Mouse (Mus musculus) urinary bladder, postnatal 36 days (tissue): ENCODE results near the gene Fam53b.

Experiments used
- DNase-seq, 2 experiments: peaks; one replicate each; pipeline ENCODE4 v3.0.0; 2022; ENCODE audit warnings: low spot score in 2 of 2, mixed read lengths in 1 of 2

Fam53b gene

GRCm38 (mm10) chr7:132790447-132791219 lies 23.1 kb downstream of the Fam53b start:
- DNase-seq: peak in 1 of 2 experiments; percentile 65

GRCm38 (mm10) chr7:132788826-132789225 lies 24.9 kb downstream of the Fam53b start:
- DNase-seq: no peak

GRCm38 (mm10) chr7:132787496-132788190 lies 26.0 kb downstream of the Fam53b start:
- no peak for DNase-seq

DNA sequence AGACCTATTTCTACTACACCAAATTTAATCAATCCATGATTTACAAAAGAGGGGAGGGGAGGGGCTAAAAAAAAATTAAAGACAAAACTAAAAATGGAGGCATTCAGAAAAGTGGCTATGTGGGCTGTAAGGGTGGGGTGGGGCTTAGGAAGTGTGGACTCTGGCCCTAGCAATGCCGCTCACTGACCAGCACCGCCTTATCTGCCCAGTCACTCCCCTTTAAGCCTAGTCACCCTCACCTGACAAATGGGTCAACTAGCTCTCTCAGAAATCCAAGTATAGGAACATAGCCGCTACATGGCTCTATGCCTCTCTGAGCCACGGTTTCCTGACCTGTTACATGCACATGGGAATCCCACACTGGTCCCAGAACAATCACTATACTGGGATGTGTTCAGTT lies 26.7 kb downstream of the Fam53b start:
- DNase-seq: no peak

DNA sequence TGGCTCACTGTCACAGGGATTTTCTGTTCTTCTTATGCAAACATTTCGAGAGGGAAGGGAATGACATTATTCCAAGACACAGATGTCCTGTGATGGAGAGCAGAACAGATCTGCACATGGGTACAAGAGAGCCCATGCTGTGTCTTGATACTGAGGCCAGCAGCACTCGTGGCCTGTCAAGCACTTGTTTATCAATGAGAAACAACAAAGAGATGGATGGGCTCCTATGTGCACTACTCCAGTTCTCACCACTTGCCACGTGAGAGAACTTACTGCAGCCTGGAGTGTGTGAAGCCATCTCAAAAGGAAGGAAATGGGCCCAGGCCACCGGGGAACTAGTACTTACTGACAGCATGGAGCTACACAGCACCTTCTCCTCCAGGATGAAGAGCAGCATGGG lies 27.2 kb downstream of the Fam53b start:
- no peak for DNase-seq

- no peak for DNase-seq
Observed at GRCm38 (mm10) chr7:132786011-132786410, 27.7 kb downstream of the Fam53b start.

- DNase-seq: no peak
Observed at GRCm38 (mm10) chr7:132784101-132784500, 29.6 kb downstream of the Fam53b start.

GRCm38 (mm10) chr7:132781850-132782249 lies 31.8 kb downstream of the Fam53b start:
- no peak for DNase-seq

DNA sequence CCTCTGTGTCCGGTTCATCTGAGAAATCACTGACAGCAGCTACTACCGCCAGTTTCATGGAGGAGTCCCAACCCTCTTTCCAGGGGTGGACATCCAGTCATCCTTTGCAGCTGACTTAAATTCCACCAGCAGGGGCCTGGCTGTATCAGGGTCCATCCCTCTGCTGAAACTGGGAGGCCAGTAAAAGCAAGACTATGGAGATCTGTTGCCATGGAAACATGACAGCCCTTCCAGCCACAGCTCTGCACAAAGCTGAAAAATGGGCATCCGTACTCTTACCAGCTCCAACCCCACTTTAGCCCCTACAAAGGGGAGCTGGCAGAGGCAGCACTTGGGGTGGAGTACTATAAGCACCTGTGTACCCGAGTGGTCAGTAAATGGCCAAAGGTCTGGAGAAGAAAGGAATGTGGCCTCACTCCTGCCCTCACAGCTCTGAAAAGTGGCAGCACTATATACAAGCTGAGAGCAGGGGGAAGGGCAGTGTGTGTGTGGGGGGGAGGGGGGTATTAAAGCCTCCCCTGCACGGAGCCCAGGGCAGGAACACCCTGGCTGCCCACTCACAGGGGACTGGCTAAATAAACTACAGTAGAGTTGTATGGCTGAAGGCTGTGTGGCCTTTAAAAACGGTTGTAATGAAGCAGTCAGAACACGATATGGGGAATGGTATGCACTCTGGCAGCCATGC lies 32.4 kb downstream of the Fam53b start:
- no peak for DNase-seq

DNA sequence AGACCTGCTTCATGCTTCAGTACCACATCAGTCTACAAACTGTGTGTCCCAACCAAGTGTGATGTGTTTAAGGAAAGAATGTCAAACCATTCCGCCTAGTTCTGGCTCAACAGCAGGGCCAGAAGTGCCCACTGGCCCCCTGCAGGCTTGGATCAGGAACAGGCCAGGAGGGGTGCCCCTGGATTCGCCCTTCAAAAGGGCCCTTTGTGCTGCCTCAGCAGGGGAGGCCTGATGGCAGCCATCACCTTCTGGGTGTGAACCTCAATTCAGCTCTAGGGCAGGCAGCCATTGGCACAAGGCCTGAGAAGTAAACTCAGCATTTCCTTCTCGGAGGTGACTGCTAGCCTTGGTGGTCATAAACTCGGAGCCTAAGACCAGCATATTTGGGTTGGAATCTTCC lies 33.1 kb downstream of the Fam53b start:
- DNase-seq: no peak

GRCm38 (mm10) chr7:132778630-132779029 lies 35.1 kb downstream of the Fam53b start:
- no peak for DNase-seq

DNA sequence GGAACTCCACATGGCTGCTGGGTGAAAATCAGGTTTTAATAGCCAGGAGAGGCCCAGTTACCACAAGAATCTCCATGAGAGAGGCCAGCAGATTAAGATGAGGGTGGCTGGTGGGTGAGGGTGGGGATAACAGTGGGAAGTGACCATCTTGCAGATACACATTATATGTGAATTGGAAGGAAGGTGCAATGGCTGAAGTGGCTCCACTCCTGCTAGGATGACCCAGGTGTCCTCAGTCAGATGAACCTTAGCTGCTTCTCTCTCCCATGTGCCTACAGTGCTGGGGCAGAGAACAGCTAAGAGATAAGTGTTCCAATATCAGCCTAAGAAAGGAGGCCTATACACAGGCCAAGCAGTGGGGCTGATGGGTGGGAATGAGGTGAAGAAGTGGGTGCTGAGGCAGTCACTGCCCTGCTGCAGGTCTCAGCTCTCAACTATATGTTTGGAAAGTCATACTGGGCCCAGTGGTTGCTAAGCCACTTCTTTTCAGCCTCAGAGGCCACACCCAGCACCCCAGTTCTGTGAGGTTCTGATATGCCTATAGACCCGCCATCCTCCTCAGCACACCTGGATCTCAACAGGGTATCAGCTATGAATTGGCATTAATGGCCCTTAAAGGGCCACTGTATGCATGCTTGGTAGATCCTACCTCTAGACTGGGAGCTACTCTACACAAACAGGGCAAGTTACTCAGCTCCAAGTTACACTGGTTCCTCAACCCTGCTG lies 35.8 kb downstream of the Fam53b start:
- DNase-seq: no peak

DNA sequence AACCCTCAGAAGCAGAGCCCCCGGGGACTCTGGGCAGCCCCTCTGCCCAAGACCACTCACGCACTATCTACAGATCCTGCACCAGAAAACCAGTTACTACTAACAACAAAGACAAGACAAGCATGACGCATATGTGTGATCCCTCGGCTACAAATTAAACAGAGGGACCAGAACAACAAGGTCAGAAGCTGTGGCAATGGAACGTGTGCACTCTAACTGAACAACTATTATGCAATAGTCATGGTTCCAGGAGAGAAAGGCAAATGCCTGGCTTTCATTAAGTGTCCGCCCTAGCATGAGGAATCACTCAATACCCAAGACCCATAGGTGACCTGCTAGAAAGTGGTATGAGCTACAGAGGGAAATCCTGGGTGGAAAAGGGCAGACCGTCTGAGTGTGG lies 36.6 kb downstream of the Fam53b start:
- no peak for DNase-seq

DNA sequence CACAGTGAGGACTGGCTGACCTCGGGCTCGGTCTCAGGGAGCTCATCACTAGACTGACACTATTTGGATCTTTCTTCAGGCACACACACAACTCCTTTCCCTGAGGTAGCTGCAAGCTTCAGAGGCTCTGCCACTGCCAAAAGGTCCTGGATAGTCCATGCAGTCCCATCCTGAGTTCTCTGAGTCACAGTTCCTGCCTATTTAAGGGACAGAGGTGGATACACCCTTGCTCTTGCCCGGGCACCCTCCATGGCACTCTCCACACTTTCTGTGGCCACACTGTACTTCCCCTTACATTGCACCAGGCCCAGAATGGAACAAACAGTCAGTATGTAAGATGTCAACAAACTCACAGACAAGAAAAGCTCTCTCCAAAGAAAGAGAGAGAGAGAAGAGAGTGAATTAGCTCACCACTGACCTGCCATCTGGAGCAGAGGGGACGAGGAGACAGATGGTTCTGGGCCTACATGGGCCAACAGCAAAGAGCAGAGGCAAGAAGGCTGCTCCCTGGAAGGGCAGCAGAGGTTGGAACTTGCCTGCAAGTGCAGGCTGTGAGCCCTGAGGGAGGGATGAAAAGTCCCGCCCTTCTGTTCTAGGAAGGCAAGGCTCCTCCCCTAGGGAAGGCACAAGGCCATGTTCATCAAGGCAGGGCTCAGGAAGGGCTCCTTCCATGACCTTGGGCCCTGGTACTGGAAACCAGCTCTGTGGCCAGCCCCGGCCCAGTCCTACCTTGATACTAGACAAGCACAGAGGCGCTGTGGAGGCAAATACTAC lies 37.2 kb downstream of the Fam53b start:
- peak in 1 of 2 experiments; percentile 37 for DNase-seq

DNA sequence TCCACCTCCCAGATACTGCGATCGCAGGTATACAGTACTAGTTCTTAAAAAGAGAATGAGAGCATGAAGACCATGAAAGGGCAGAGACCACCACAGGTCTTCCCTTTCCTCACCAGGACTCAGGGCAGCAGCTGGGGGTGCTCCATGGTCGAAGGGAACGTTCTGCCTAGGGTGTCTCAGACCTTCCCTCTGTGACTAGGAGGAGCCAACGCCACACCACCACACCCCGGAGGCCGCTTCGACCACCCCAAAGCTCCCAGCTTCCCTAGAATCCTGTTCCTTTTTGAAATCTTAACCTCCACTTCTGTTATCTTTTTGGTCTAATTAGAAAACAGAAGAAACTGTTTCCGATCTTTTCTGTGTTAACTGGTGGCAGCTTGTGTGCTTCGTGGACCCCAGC lies 37.8 kb downstream of the Fam53b start:
- DNase-seq: no peak

GRCm38 (mm10) chr7:132775333-132775732 lies 38.4 kb downstream of the Fam53b start:
- peak in 1 of 2 experiments; percentile 76 for DNase-seq

DNA sequence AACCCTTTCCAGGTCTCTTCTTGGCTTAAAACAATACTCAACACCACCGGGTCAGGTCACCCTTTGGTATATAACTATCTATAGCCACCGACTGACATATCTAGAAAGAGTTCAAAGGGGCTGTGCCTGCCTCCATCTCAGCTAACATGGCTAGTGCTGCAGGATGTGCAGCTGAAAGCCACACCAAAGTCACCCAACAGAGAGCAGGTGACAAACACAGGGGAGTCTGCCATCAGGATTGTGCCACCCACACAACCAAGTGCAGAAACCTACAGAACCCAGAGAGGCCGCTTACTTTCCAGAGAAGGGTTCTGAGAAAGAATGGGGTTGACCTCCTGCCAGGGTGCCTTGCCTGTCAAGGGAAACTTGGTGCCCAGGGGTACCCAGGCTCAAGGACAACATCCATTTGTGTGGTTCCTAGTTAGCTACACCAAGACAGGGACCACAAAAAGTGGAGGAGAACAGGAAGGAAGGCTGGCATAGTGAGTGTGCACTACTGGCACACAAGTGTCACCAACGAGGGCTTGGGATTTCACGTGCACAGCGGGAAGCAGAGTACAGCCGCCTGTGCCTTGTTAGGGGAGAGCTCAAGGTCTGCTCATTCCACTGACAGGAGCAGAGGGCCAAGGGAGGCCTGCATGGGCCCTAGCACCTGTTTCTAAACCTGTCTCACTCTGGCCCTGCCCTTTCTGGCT lies 40.5 kb downstream of the Fam53b start:
- no peak for DNase-seq

- no peak for DNase-seq
Observed at GRCm38 (mm10) chr7:132772440-132772839, 41.2 kb downstream of the Fam53b start.

DNA sequence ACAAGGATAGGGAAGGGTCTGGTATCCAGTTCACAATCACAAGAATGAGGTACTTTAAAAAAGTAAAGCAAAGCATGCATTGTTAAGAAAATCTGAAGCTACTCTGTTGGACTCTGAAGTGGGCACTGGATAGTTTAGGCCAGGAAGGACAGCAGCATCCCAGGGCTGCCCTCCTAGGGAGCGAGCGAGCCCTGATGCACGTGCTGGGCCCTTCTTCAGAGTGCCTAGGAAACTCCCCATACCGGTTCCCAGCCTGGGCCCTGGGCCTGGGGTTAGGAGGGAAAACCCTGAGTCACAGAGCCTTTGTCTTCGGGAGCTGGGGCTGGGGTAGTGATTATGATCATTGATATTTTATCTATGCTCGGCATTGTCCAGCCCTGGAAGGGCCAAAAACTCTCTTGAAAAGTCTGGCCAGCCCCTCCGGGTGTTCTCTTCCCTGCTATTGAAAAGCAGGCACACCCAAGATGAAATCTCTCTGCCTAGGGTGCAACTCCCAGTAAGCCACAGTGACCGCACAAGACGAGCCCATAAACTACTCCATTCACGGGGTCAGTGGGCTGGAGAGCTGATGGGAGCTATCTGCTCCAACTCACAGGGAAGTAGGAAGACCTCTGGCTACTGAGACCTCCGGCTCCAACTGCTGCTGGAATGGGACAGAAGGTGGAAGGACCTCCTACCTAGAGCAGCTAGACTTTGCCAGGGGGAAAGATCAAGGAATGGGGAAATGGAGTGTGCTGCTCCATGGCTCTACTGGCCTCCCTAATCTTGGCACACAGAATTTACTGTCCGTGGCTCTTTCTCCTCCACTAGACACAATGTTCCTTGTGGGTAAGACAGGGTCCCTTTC lies 45.0 kb downstream of the Fam53b start:
- no peak for DNase-seq

DNA sequence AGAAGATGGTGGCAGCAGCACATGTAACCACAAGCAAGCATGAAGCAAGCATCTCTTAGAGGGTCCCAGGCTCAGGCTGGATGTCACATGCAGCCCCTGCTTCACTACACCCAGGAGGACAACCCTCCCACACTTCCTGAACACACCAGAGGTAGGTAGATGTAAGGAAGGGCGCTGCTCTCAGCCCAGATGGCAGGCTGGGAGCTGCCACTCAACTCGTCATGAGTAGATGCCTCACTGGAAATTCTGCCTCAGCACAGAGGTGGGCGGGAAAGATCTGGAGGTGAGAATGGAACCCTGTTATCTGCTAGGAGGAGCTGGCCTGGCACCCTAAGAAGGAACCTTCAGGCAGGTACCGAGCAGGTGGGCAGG lies 45.7 kb downstream of the Fam53b start:
- DNase-seq: no peak
